Mouse (Mus musculus) kidney, adult 2 months (tissue): ENCODE results near the gene Ripply1. TPM values are rescaled to one million over a fixed set of nuclear protein-coding genes. Genes with fewer than 3 reads are reported as not detected.

ENCODE experiments used
- DNase-seq: peaks from one replicate; pipeline ENCODE4 v3.0.0; 2021
- H3K27ac ChIP-seq: fragments of 200-500 bp; 2 replicates; pipeline ENCODE4 v1.5.1; 2012; ENCODE audit warnings: low read depth, low read length, control low read depth, inconsistent platforms; ENCODE audit not compliant: insufficient read depth
- H3K27me3 ChIP-seq: fragments of 200-500 bp; replicated peaks from 2 replicates; pipeline ENCODE4 v1.6.1; 2012; ENCODE audit warnings: mild to moderate bottlenecking, moderate library complexity, low read length, inconsistent platforms; ENCODE audit not compliant: control insufficient read depth, insufficient read depth
- H3K36me3 ChIP-seq: fragments of 200-500 bp; 2 replicates; pipeline ENCODE4 v1.6.1; 2012; ENCODE audit warnings: mild to moderate bottlenecking, moderate library complexity, low read length, inconsistent platforms; ENCODE audit not compliant: control insufficient read depth, insufficient read depth
- H3K4me1 ChIP-seq: fragments of 200-500 bp; 2 replicates; pipeline ENCODE4 v1.6.1; 2011; ENCODE audit warnings: low read length; ENCODE audit not compliant: control insufficient read depth, insufficient read depth
- H3K4me3 ChIP-seq: fragments of 200-500 bp; 2 replicates; pipeline ENCODE4 v1.5.1; 2011; ENCODE audit warnings: mild to moderate bottlenecking, low read depth, low read length, control low read depth; ENCODE audit not compliant: insufficient read depth
- CTCF ChIP-seq: fragments of 200-500 bp; conservative IDR thresholded peaks from 2 replicates; pipeline ENCODE4 v1.5.1; 2011; ENCODE audit warnings: low read depth, mild to moderate bottlenecking, control low read depth, low read length, moderate library complexity, mixed read lengths; ENCODE audit not compliant: insufficient read depth, insufficient read length
- POLR2A ChIP-seq: fragments of 200-500 bp; IDR thresholded peaks from one replicate; pipeline ENCODE4 v1.6.1; 2011; ENCODE audit warnings: low read depth, low read length, control low read depth
- WGBS: fragments of 180-500 bp; shearing (Covaris S2); methylation state at CpG from one replicate; pipeline ENCODE4 v1.1.7; 2018; 5-methylcytosine and 5-hydroxymethylcytosine counted together
- polyA plus RNA-seq: library from polyadenylated mRNA; depleted of rRNA; stranded (reverse); fragments of >200 nt; gene quantifications from 2 replicates; pipeline ENCODE4 v1.2.3, GENCODE M21; 2012

Ripply1 gene
- polyA plus RNA-seq, 1 experiment, result 0.09 TPM

- 41% methylated on average over 8 of the region's 8 CpGs for WGBS
Measured at GRCm38 (mm10) chrX:139800406-139800878, 18.3 kb upstream of the Ripply1 start, which contains the start of gene Cldn2. Cldn2 (plus strand) TSS chrX:139800828.

GRCm38 (mm10) chrX:139799953-139800352, 17.8 kb upstream of the Ripply1 start:
- Histone ChIP-seq H3K4me3 (no peak overlapping the region), H3K4me1 (peaks cover 10% of the 10 kb centered on the region; the same call in 1 of the 2 replicates), H3K27me3 (no peaks in the 10 kb centered on the region), H3K27ac (0 out of 2 replicates have a peak overlapping the region, but pooled peaks have one; percentile 43), H3K36me3 (no peaks in the 10 kb centered on the region)
- DNase-seq, result peak; percentile 54
- 71% methylated on average over 3 of the region's 3 CpGs for WGBS
- TF ChIP-seq POLR2A, result no peak
- TF ChIP-seq CTCF, result no peak

More at GRCm38 (mm10) chrX:139800406-139800878, 18.3 kb upstream of the Ripply1 start, which contains the start of gene Cldn2:
- Histone ChIP-seq H3K36me3 (no peaks in the 10 kb centered on the region), H3K4me3 (no peak within 1 kb of the TSS), H3K4me1 (peaks cover 10% of the 10 kb centered on the region; the same call in 1 of the 2 replicates), H3K27me3 (no peaks in the 10 kb centered on the region), H3K27ac (peak within 1 kb of the TSS; percentile 45; the same call in 1 of the 2 replicates)
- peak; percentile 37 for DNase-seq
- TF ChIP-seq POLR2A, result no peak
- TF ChIP-seq CTCF, result no peak

- no peak overlapping the region for H3K4me3 ChIP-seq
- no peak for TF ChIP-seq CTCF
- TF ChIP-seq POLR2A, result no peak
- DNase-seq, result peak; percentile 35
- 18% methylated on average over 9 of the region's 9 CpGs for WGBS
- H3K4me1 ChIP-seq, result peaks cover 2% of the 10 kb centered on the region; the same call in 1 of the 2 replicates
- H3K27ac ChIP-seq, result no peak overlapping the region
- no peaks in the 10 kb centered on the region for H3K36me3 ChIP-seq
- H3K27me3 ChIP-seq, result no peaks in the 10 kb centered on the region
Measured at GRCm38 (mm10) chrX:139797875-139798274, 15.7 kb upstream of the Ripply1 start.

GRCm38 (mm10) chrX:139796037-139796436, 13.9 kb upstream of the Ripply1 start:
- no peak for DNase-seq
- TF ChIP-seq POLR2A (no peak), CTCF (no peak)
- Histone ChIP-seq H3K27ac (no peak overlapping the region), H3K4me1 (peaks cover 2% of the 10 kb centered on the region; the same call in 1 of the 2 replicates), H3K36me3 (no peaks in the 10 kb centered on the region), H3K27me3 (no peaks in the 10 kb centered on the region), H3K4me3 (no peak overlapping the region)
- WGBS, result 90% methylated on average over 6 of the region's 6 CpGs

- Histone ChIP-seq H3K27ac (no peak overlapping the region), H3K4me1 (no peaks in the 10 kb centered on the region), H3K4me3 (no peak overlapping the region), H3K27me3 (no peaks in the 10 kb centered on the region), H3K36me3 (no peaks in the 10 kb centered on the region)
- WGBS, result 95% methylated on average over 7 of the region's 7 CpGs
- TF ChIP-seq CTCF (no peak), POLR2A (no peak)
- DNase-seq, result no peak
Measured at GRCm38 (mm10) chrX:139794072-139794845, 12.1 kb upstream of the Ripply1 start.

GRCm38 (mm10) chrX:139785764-139786163, 3.6 kb upstream of the Ripply1 start:
- Histone ChIP-seq H3K36me3 (no peaks in the 10 kb centered on the region), H3K27ac (peak overlapping the region; percentile 76; the same call in 1 of the 2 replicates), H3K4me3 (no peak overlapping the region), H3K27me3 (no peaks in the 10 kb centered on the region), H3K4me1 (peaks cover 14% of the 10 kb centered on the region; the same call in 1 of the 2 replicates)
- TF ChIP-seq CTCF (no peak), POLR2A (no peak)
- 31% methylated on average over 1 of the region's 1 CpGs for WGBS
- peak; percentile 80 for DNase-seq

GRCm38 (mm10) chrX:139783045-139783422, 881 bp upstream of the Ripply1 start:
- Histone ChIP-seq H3K27ac (no peak overlapping the region), H3K27me3 (no peaks in the 10 kb centered on the region), H3K36me3 (no peaks in the 10 kb centered on the region), H3K4me3 (no peak overlapping the region), H3K4me1 (peaks cover 18% of the 10 kb centered on the region; the same call in 1 of the 2 replicates)
- TF ChIP-seq POLR2A (no peak), CTCF (no peak)
- DNase-seq, result peak; percentile 79
- WGBS, result 53% methylated on average over 3 of the region's 3 CpGs
